Mouse (Mus musculus) limb, embryonic 10.5 days (tissue): ENCODE measurements around the gene Pla2g16. TPM values are rescaled to one million over a fixed set of nuclear protein-coding genes. Genes with fewer than 3 reads are reported as not detected.

Experiments used
- DNase-seq: peaks from one replicate; pipeline ENCODE4 v3.0.0-alpha.2; 2017; ENCODE audit warnings: low spot score
- H3K27ac ChIP-seq: fragments of 300-500 bp; sonication (generic); 2 replicates; pipeline ENCODE4 v1.5.1; 2016; ENCODE audit warnings: mild to moderate bottlenecking
- H3K27me3 ChIP-seq: fragments of 300-500 bp; sonication (generic); 2 replicates; pipeline ENCODE4 v1.6.1; 2016; ENCODE audit warnings: low read depth, mild to moderate bottlenecking; ENCODE audit not compliant: poor library complexity, severe bottlenecking
- H3K36me3 ChIP-seq: fragments of 300-500 bp; sonication (generic); 2 replicates; pipeline ENCODE4 v1.6.1; 2016; ENCODE audit warnings: mild to moderate bottlenecking, moderate library complexity
- H3K4me1 ChIP-seq: fragments of 300-500 bp; sonication (generic); 2 replicates; pipeline ENCODE4 v1.6.1; 2016
- H3K4me3 ChIP-seq: fragments of 300-500 bp; sonication (generic); 2 replicates; pipeline ENCODE4 v1.5.1; 2016; ENCODE audit warnings: mild to moderate bottlenecking, moderate library complexity
- H3K9me3 ChIP-seq: fragments of 300-500 bp; sonication (generic); replicated peaks from 2 replicates; pipeline ENCODE4 v1.6.1; 2016; ENCODE audit warnings: mild to moderate bottlenecking
- WGBS: fragments of 180-500 bp; shearing (Covaris S2); methylation state at CpG from one replicate; pipeline ENCODE4 v1.1.7; 2016; 5-methylcytosine and 5-hydroxymethylcytosine counted together
- polyA plus RNA-seq: library from polyadenylated mRNA; unstranded; fragments of >200 nt; fragmentation: Nextera tagmentation; extraction: Ambion mirVana; gene quantifications from 2 replicates; pipeline ENCODE4 v1.2.1, GENCODE M21; 2016

The Pla2g16 gene
- polyA plus RNA-seq, 1 experiment from 2014 or later: 3.6 TPM

- DNase-seq: no peak
- 79% methylated on average over 2 of the region's 2 CpGs for WGBS
These were observed 5.0 kb upstream of the Pla2g16 start for GRCm38 (mm10) chr19:7552301-7552673.

GRCm38 (mm10) chr19:7553441-7553840 is 3.8 kb upstream of the Pla2g16 start:
- Histone ChIP-seq H3K9me3 (no peaks in the 10 kb centered on the region), H3K36me3 (no peaks in the 10 kb centered on the region), H3K27me3 (peaks cover 15% of the 10 kb centered on the region), H3K27ac (no peak overlapping the region), H3K4me3 (no peak overlapping the region), H3K4me1 (peaks cover 14% of the 10 kb centered on the region)
- no peak for DNase-seq

More at GRCm38 (mm10) chr19:7552301-7552673, 5.0 kb upstream of the Pla2g16 start:
- Histone ChIP-seq H3K4me3 (no peak overlapping the region), H3K9me3 (no peaks in the 10 kb centered on the region), H3K36me3 (no peaks in the 10 kb centered on the region), H3K27ac (no peak overlapping the region), H3K27me3 (peaks cover 6% of the 10 kb centered on the region; the same call in 1 of the 2 replicates), H3K4me1 (peaks cover 2% of the 10 kb centered on the region; the same call in 1 of the 2 replicates)

- H3K36me3 ChIP-seq: no peaks in the 10 kb centered on the region
- H3K27ac ChIP-seq: no peak overlapping the region
- no peak overlapping the region for H3K4me3 ChIP-seq
- H3K4me1 ChIP-seq: peaks cover 14% of the 10 kb centered on the region
- no peaks in the 10 kb centered on the region for H3K9me3 ChIP-seq
- H3K27me3 ChIP-seq: peaks cover 23% of the 10 kb centered on the region
- no peak for DNase-seq
- WGBS: 85% methylated on average over 4 of the region's 4 CpGs
These were observed 2.4 kb upstream of the Pla2g16 start for GRCm38 (mm10) chr19:7554881-7555280.

- H3K36me3 ChIP-seq: no peaks in the 10 kb centered on the region
- no peaks in the 10 kb centered on the region for H3K9me3 ChIP-seq
- no peak overlapping the region for H3K4me3 ChIP-seq
- 97% methylated on average over 1 of the region's 1 CpGs for WGBS
- H3K27ac ChIP-seq: no peak overlapping the region
- DNase-seq: no peak
- H3K4me1 ChIP-seq: peaks cover 19% of the 10 kb centered on the region
- peaks cover 23% of the 10 kb centered on the region for H3K27me3 ChIP-seq
These were observed 618 bp upstream of the Pla2g16 start for GRCm38 (mm10) chr19:7556641-7557040.

- Histone ChIP-seq H3K27ac (peak overlapping the region; percentile 66), H3K4me1 (peaks cover 19% of the 10 kb centered on the region), H3K36me3 (no peaks in the 10 kb centered on the region), H3K27me3 (peaks cover 23% of the 10 kb centered on the region), H3K4me3 (peak overlapping the region; percentile 61), H3K9me3 (no peaks in the 10 kb centered on the region)
- WGBS: 6% methylated on average over 4 of the region's 4 CpGs
- DNase-seq: no peak
These were observed 585 bp downstream of the Pla2g16 start for GRCm38 (mm10) chr19:7557844-7558243.

GRCm38 (mm10) chr19:7558675-7559074 is 1.4 kb downstream of the Pla2g16 start:
- Histone ChIP-seq H3K27me3 (peaks cover 23% of the 10 kb centered on the region), H3K36me3 (no peaks in the 10 kb centered on the region), H3K9me3 (no peaks in the 10 kb centered on the region), H3K27ac (no peak overlapping the region), H3K4me3 (no peak overlapping the region), H3K4me1 (peaks cover 19% of the 10 kb centered on the region)
- 87% methylated on average over 4 of the region's 4 CpGs for WGBS
- DNase-seq: no peak

GRCm38 (mm10) chr19:7559986-7560385 is 2.7 kb downstream of the Pla2g16 start:
- peaks cover 23% of the 10 kb centered on the region for H3K27me3 ChIP-seq
- H3K9me3 ChIP-seq: no peaks in the 10 kb centered on the region
- no peak overlapping the region for H3K27ac ChIP-seq
- H3K36me3 ChIP-seq: no peaks in the 10 kb centered on the region
- WGBS: 69% methylated on average over 4 of the region's 4 CpGs
- H3K4me1 ChIP-seq: peaks cover 19% of the 10 kb centered on the region
- DNase-seq: no peak
- no peak overlapping the region for H3K4me3 ChIP-seq

GRCm38 (mm10) chr19:7561456-7561855 is 4.2 kb downstream of the Pla2g16 start:
- H3K4me1 ChIP-seq: peaks cover 19% of the 10 kb centered on the region
- H3K27ac ChIP-seq: no peak overlapping the region
- H3K9me3 ChIP-seq: no peaks in the 10 kb centered on the region
- H3K36me3 ChIP-seq: no peaks in the 10 kb centered on the region
- peaks cover 21% of the 10 kb centered on the region for H3K27me3 ChIP-seq
- WGBS: 75% methylated on average over 3 of the region's 3 CpGs
- DNase-seq: no peak
- no peak overlapping the region for H3K4me3 ChIP-seq

GRCm38 (mm10) chr19:7562601-7563129 is 5.4 kb downstream of the Pla2g16 start:
- no peaks in the 10 kb centered on the region for H3K36me3 ChIP-seq
- no peak overlapping the region for H3K4me3 ChIP-seq
- H3K4me1 ChIP-seq: peaks cover 17% of the 10 kb centered on the region
- no peak for DNase-seq
- peaks cover 15% of the 10 kb centered on the region for H3K27me3 ChIP-seq
- no peaks in the 10 kb centered on the region for H3K9me3 ChIP-seq
- no peak overlapping the region for H3K27ac ChIP-seq
- WGBS: 86% methylated on average over 10 of the region's 10 CpGs

- DNase-seq: no peak
These were observed 6.4 kb downstream of the Pla2g16 start for GRCm38 (mm10) chr19:7563676-7564075.

GRCm38 (mm10) chr19:7564457-7564856 is 7.2 kb downstream of the Pla2g16 start:
- H3K36me3 ChIP-seq: no peaks in the 10 kb centered on the region
- H3K9me3 ChIP-seq: no peaks in the 10 kb centered on the region
- no peak overlapping the region for H3K4me3 ChIP-seq
- WGBS: 88% methylated on average over 1 of the region's 1 CpGs
- no peaks in the 10 kb centered on the region for H3K27me3 ChIP-seq
- no peak overlapping the region for H3K27ac ChIP-seq
- no peak for DNase-seq
- peaks cover 23% of the 10 kb centered on the region for H3K4me1 ChIP-seq

More at GRCm38 (mm10) chr19:7563676-7564075, 6.4 kb downstream of the Pla2g16 start:
- H3K27ac ChIP-seq: no peak overlapping the region
- H3K4me1 ChIP-seq: peaks cover 20% of the 10 kb centered on the region
- H3K27me3 ChIP-seq: peaks cover 5% of the 10 kb centered on the region; the same call in 1 of the 2 replicates
- no peaks in the 10 kb centered on the region for H3K36me3 ChIP-seq
- H3K4me3 ChIP-seq: no peak overlapping the region
- H3K9me3 ChIP-seq: no peaks in the 10 kb centered on the region
- WGBS: 85% methylated on average over 2 of the region's 2 CpGs

GRCm38 (mm10) chr19:7566826-7567225 is 9.6 kb downstream of the Pla2g16 start:
- Histone ChIP-seq H3K9me3 (no peaks in the 10 kb centered on the region), H3K36me3 (no peaks in the 10 kb centered on the region), H3K27me3 (no peaks in the 10 kb centered on the region), H3K27ac (no peak overlapping the region), H3K4me3 (no peak overlapping the region), H3K4me1 (peaks cover 18% of the 10 kb centered on the region)
- no peak for DNase-seq
- 88% methylated on average over 3 of the region's 3 CpGs for WGBS

GRCm38 (mm10) chr19:7568364-7568763 is 11.1 kb downstream of the Pla2g16 start:
- Histone ChIP-seq H3K4me1 (peaks cover 18% of the 10 kb centered on the region), H3K36me3 (no peaks in the 10 kb centered on the region), H3K4me3 (no peak overlapping the region), H3K27ac (peak overlapping the region; percentile 76), H3K9me3 (no peaks in the 10 kb centered on the region), H3K27me3 (no peaks in the 10 kb centered on the region)
- 44% methylated on average over 3 of the region's 3 CpGs for WGBS
- DNase-seq: peak; percentile 38

GRCm38 (mm10) chr19:7569650-7570049 is 12.4 kb downstream of the Pla2g16 start:
- 89% methylated on average over 5 of the region's 5 CpGs for WGBS
- Histone ChIP-seq H3K27ac (no peak overlapping the region), H3K4me3 (no peak overlapping the region), H3K9me3 (no peaks in the 10 kb centered on the region), H3K27me3 (no peaks in the 10 kb centered on the region), H3K36me3 (no peaks in the 10 kb centered on the region), H3K4me1 (peaks cover 18% of the 10 kb centered on the region)
- no peak for DNase-seq
